Mouse (Mus musculus): ENCODE results near the gene Tor2a.

GRCm38 (mm10) chr2:32710425-32710824 is 46.6 kb upstream of the Tor2a start:
- no peak for TF ChIP-seq USF1 (IDR thresholded peaks at IDR 0.05; ENCODE audit: low read depth, low read length)
- TF ChIP-seq ZKSCAN1 (IDR thresholded peaks at IDR 0.05; ENCODE audit: low read depth, low read length) = no peak
- peak; percentile 29; the same call in 1 of the 2 replicates for TF ChIP-seq GATA1 (IDR thresholded peaks at IDR 0.05; ENCODE audit: low read depth, low read length)
- TF ChIP-seq CTCF (IDR thresholded peaks at IDR 0.05 in 2 of 3, conservative IDR thresholded peaks at IDR 0.05 in 1 of 3; ENCODE audit: control insufficient read depth in 1 of 3, insufficient read depth in 1 of 3, low read depth in 2 of 3, low read length in 3 of 3, poor library complexity in 1 of 3, severe bottlenecking in 1 of 3) = no peak
- TF ChIP-seq HCFC1 (IDR thresholded peaks at IDR 0.05; ENCODE audit: low read depth, low read length) = no peak
